Mouse (Mus musculus) stomach, postnatal 0 days (tissue): ENCODE results near the gene Dcaf12. TPM values are rescaled to one million over a fixed set of nuclear protein-coding genes. Genes with fewer than 3 reads are reported as not detected.

ENCODE experiments used
- ATAC-seq: fragments of 200-750 bp; cut with Nextera tagmentation; 2 replicates; pipeline ENCODE4 v1.8.0; 2017; ENCODE audit not compliant: low FRiP score, low TSS enrichment
- DNase-seq: peaks from one replicate; pipeline ENCODE4 v3.0.0-alpha.2; 2016; ENCODE audit warnings: low spot score
- H3K27ac ChIP-seq: fragments of 300-500 bp; sonication (generic); replicated peaks from 2 replicates; pipeline ENCODE4 v1.5.1; 2014; ENCODE audit warnings: mild to moderate bottlenecking, control low read depth
- H3K27me3 ChIP-seq: fragments of 300-500 bp; sonication (generic); 2 replicates; pipeline ENCODE4 v1.6.1; 2014; ENCODE audit warnings: low read length; ENCODE audit not compliant: control insufficient read depth, insufficient read depth
- H3K36me3 ChIP-seq: fragments of 300-500 bp; sonication (generic); 2 replicates; pipeline ENCODE4 v1.6.1; 2014; ENCODE audit warnings: low read length, mixed read lengths; ENCODE audit not compliant: control insufficient read depth, insufficient read depth
- H3K4me1 ChIP-seq: fragments of 300-500 bp; sonication (generic); replicated peaks from 2 replicates; pipeline ENCODE4 v1.6.1; 2014; ENCODE audit warnings: antibody characterized with exemption; ENCODE audit not compliant: control insufficient read depth, insufficient read depth
- H3K4me2 ChIP-seq: fragments of 300-500 bp; sonication (generic); replicated peaks from 2 replicates; pipeline ENCODE4 v1.6.1; 2014; ENCODE audit warnings: low read depth, mild to moderate bottlenecking, control low read depth, moderate library complexity
- H3K4me3 ChIP-seq: fragments of 300-500 bp; sonication (generic); 2 replicates; pipeline ENCODE4 v1.5.1; 2014; ENCODE audit warnings: low read depth, low read length, control low read depth
- H3K9ac ChIP-seq: fragments of 300-500 bp; sonication (generic); 2 replicates; pipeline ENCODE4 v1.6.1; 2014; ENCODE audit warnings: mild to moderate bottlenecking, low read length, control low read depth, mixed read lengths
- H3K9me3 ChIP-seq: fragments of 300-500 bp; sonication (generic); 2 replicates; pipeline ENCODE4 v1.6.1; 2016; ENCODE audit warnings: low read length; ENCODE audit not compliant: control insufficient read depth
- CTCF ChIP-seq: IDR thresholded peaks from 2 replicates; pipeline ENCODE4 v1.5.1; 2016; ENCODE audit warnings: antibody characterized with exemption, low read depth, mild to moderate bottlenecking, moderate library complexity
- EP300 ChIP-seq: optimal IDR thresholded peaks from 2 replicates; pipeline ENCODE3; 2016; ENCODE audit warnings: antibody characterized with exemption
- WGBS: fragments of 180-500 bp; shearing (Covaris S2); extraction: QIAGEN DNeasy Blood & Tissue Kit; methylation state at CpG from one replicate; pipeline ENCODE4 v1.1.7; 2014; 5-methylcytosine and 5-hydroxymethylcytosine counted together
- polyA plus RNA-seq: library from polyadenylated mRNA; unstranded; fragments of >200 nt; fragmentation: Nextera tagmentation; extraction: Ambion mirVana; gene quantifications from 2 replicates; pipeline ENCODE4 v1.2.1, GENCODE M21; 2015

Gene Dcaf12
- polyA plus RNA-seq, 1 experiment from 2014 or later = 32.4 TPM

DNA sequence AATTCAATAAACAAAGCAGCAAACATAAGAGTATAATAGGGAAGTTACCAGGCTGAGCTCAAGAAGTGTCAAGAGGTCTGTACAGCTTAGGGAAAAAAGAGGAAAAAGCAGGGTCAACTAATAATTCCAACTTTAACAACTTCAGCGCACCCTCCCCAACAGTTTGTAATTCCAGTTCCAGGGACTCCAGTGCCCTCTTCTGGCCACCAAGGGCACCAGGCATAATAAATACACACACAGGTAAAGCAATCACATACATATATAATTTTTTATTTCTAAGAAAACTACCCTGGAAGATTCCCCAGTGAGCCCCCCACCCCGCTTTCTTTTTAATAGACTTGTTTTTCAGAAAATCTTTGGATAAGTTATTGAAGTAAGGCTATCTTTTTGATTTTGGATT is 69.3 kb downstream of the Dcaf12 start:
- Histone ChIP-seq H3K9me3 (no peaks in the 10 kb centered on the region), H3K36me3 (peaks cover 8% of the 10 kb centered on the region; the same call in 1 of the 2 replicates), H3K4me3 (no peak overlapping the region), H3K4me2 (no peak overlapping the region), H3K27me3 (no peaks in the 10 kb centered on the region), H3K9ac (no peak overlapping the region), H3K27ac (no peak overlapping the region), H3K4me1 (no peaks in the 10 kb centered on the region)
- peak; percentile 56 for TF ChIP-seq CTCF
- TF ChIP-seq EP300 = no peak
- over 99% methylated on average over 2 of the region's 2 CpGs for WGBS
- no peak for DNase-seq
- no peak for ATAC-seq

Other genes starting within 250 kb of the Dcaf12 start
- 202 and 227 TPM in 2 replicates for gene Aqp3, start 216.7 kb downstream of the Dcaf12 start, polyA plus RNA-seq
- gene Nol6, start 190.4 kb downstream of the Dcaf12 start, polyA plus RNA-seq = 9.5 and 10.9 TPM in 2 replicates
- 76.3 and 89.0 TPM in 2 replicates for gene Ube2r2, start 179.1 kb downstream of the Dcaf12 start, polyA plus RNA-seq
- gene Ubap2, start 39.7 kb downstream of the Dcaf12 start, polyA plus RNA-seq = 17.9 and 19.5 TPM in 2 replicates
- gene Ubap1, start 34.1 kb upstream of the Dcaf12 start, polyA plus RNA-seq = 42.0 and 47.7 TPM in 2 replicates
- gene Kif24, start 150.0 kb upstream of the Dcaf12 start, polyA plus RNA-seq = 1.4 and 1.5 TPM in 2 replicates
- gene Nudt2, start 150.3 kb upstream of the Dcaf12 start, polyA plus RNA-seq = 38.6 and 38.8 TPM in 2 replicates
- 3.9 and 4.5 TPM in 2 replicates for gene AI464131, start 188.2 kb upstream of the Dcaf12 start, polyA plus RNA-seq
- gene 1110017D15Rik, start 202.4 kb upstream of the Dcaf12 start, polyA plus RNA-seq = 0.51 and 0.53 TPM in 2 replicates